Mouse (Mus musculus) spleen, postnatal 14 days (tissue): ENCODE results near the gene Fgf2.

ENCODE experiments used
- DNase-seq, 2 experiments: peaks; one replicate each; pipeline ENCODE4 v3.0.0; 2021 to 2022; ENCODE audit warnings: low spot score in 2 of 2

The Fgf2 gene

DNA sequence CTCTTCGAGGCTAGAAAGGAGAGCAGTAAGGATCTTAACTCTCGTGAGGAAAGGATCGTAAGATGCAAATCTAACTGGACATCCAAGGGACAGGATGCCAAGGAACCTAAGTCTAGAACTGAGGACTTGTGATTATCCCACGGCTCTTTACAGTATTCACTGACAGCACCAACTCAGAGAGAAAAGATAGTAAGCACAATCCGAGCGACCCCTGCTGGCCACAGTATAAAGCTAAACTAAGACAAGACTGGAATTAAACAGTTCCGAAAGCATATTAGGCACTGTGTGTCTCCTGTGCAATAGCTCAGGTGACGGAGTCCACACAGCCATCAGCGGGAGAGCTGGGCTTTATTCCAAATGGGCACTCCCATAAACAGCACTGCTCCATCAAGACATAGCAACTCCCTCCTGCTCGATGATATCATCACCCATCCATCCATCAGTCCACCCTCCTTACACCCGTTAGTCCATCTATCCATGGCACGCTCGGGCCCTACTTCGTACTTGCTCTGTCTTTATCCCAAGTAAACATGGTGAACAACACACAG, 66.3 kb downstream of the Fgf2 start:
- DNase-seq = peak; percentile 39 to 60

DNA sequence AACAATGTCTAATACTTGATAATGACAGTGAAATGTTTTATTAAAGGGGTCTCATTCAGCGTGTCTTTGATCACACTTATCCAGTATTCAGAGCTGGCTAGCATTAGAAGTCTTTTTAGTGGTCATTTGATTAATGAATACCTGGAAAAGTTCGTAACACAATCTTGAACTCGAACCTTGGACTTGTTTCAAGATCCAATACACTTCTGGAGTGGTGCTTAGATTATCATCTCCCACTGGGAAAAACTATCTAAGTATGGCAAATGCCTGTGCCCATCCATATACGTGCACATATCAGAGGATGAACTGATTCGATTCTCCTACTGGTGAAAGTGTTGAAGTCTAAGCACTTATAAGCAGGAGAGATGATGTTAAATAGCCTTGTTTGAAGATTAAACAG, 70.2 kb downstream of the Fgf2 start:
- DNase-seq = no peak

GRCm38 (mm10) chr3:37418961-37419457, 70.9 kb downstream of the Fgf2 start:
- DNase-seq = peak; percentile 59 to 69

GRCm38 (mm10) chr3:37419458-37419991, 71.4 kb downstream of the Fgf2 start, which contains the start of gene Spata5:
TSS of gene Spata5 (plus strand) at chr3:37419896.
- DNase-seq = peak; percentile 96

- DNase-seq = peak; percentile 82 to 90
These were observed 71.9 kb downstream of the Fgf2 start, which contains the start of gene Nudt6 for GRCm38 (mm10) chr3:37420072-37420471. TSS of gene Nudt6 (minus strand) at chr3:37420211.

DNA sequence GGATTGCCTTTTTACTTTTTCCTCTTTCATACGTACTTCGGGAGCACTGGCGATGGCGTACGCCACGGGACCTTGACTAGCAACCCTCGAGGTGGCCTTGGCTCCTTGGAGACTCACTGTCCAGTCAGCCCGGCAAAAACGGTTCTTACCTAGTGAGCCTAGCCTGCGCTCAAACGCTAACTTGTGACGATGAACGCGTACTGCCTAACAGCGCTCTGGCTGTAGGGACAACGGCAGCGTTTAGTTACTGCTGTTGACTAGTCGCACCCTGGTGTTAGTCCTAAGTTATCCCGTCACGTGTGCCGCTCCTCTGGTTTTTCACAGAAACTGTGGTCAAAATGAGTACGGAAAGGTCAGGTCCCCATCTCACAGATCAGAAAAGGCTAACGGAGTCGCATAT, 72.5 kb downstream of the Fgf2 start:
- DNase-seq = peak in 1 of 2 experiments; percentile 16

DNA sequence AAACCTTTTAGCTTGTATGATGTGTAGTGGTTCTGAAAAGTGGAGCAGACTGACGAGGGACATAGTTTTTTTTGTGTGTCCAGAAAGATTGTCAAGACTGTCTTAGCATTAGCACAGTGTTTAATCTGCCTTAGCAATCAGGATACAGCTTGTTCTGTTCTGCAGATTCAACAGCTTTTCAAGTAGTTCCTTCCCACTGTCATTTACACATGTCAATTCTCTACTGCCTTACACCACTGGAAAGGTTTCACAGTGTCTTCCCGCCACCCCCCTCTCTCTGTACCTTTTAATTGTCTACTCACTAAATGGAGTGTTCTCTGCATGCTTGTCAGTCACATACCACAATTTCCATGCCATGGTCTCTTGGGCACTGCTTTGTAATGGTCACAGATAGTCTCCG, 73.0 kb downstream of the Fgf2 start:
- no peak for DNase-seq

- no peak for DNase-seq
These were observed 77.9 kb downstream of the Fgf2 start for GRCm38 (mm10) chr3:37426069-37426468.

GRCm38 (mm10) chr3:37430359-37430758, 82.2 kb downstream of the Fgf2 start:
- no peak for DNase-seq

DNA sequence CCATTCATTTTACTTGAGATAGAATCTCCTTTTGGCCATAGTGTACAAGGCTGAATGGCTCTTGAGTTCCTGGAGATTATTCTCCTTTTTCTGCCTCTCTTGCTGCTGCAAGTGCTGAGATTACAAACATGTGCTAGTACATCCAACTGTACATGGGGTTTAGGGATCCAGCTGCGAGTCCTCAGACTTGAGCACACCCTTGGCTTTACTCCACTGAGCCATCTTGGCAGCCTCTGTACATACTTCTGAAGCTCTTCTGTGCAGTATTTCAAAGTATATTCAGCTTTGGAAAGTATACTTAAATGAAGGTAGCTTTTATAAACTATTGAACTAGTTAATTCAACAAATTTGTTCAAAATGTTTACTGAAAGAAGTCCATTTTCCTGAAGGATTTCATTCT, 91.6 kb downstream of the Fgf2 start:
- DNase-seq = no peak

- no peak for DNase-seq
These were observed 95.3 kb downstream of the Fgf2 start for GRCm38 (mm10) chr3:37443409-37443808.

DNA sequence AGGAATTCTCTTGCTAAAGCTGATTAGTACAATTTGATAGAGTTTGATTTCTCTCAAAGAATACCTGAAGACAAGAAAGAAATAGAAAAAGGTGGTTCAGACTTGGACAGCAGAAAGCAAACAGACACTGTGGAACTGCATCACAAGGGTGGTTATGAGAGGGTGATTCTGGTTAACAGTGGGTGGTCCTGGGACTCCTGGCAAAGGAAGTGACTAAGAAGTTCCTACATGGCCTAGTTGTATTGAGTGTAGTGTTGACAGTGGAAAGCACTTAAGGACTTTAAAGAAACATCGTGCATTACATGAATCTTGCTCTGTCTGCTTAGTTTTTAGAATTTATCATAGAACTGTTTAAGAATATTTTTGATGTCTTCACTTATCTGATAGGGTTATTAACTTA, 107.8 kb downstream of the Fgf2 start:
- DNase-seq = no peak
